Mouse (Mus musculus) embryo, embryonic 11.5 days (tissue): ENCODE measurements around the gene Car12.
"Not testable (repeated sequence)": the region's sequence is repeated elsewhere in the genome, so short reads cannot be mapped to it uniquely, and the experiment has no call there.

ENCODE experiments used
- DNase-seq: peaks from one replicate; pipeline ENCODE4 v3.0.0-alpha.2; 2012; ENCODE audit warnings: low read depth, low spot score

Gene Car12

GRCm38 (mm10) chr9:66769275-66769674 lies 55.8 kb downstream of the Car12 start:
- DNase-seq, result no peak

GRCm38 (mm10) chr9:66770701-66771100 lies 57.2 kb downstream of the Car12 start:
- DNase-seq, result no peak

- DNase-seq, result not testable (repeated sequence)
Observed at GRCm38 (mm10) chr9:66784552-66784951, 71.1 kb downstream of the Car12 start.

- no peak for DNase-seq
Observed at GRCm38 (mm10) chr9:66787821-66788220, 74.3 kb downstream of the Car12 start.

- DNase-seq, result no peak
Observed at GRCm38 (mm10) chr9:66794629-66795463, 81.4 kb downstream of the Car12 start.

- DNase-seq, result peak; percentile 97
Observed at GRCm38 (mm10) chr9:66795464-66796324, 82.2 kb downstream of the Car12 start, which contains the start of gene Aph1b. Aph1b (minus strand) TSS chr9:66795490.

GRCm38 (mm10) chr9:66796739-66797138 lies 83.3 kb downstream of the Car12 start, which contains the start of gene Gm10647:
Gm10647 (plus strand) TSS chr9:66797039.
- DNase-seq, result no peak

GRCm38 (mm10) chr9:66801947-66802346 lies 88.5 kb downstream of the Car12 start:
- no peak for DNase-seq

- not testable (repeated sequence) for DNase-seq
Observed at GRCm38 (mm10) chr9:66805951-66806350, 92.5 kb downstream of the Car12 start.

GRCm38 (mm10) chr9:66813392-66813791 lies 99.9 kb downstream of the Car12 start:
- no peak for DNase-seq
